Mouse (Mus musculus): ENCODE measurements around the gene Znrf2. TPM values are rescaled to one million over a fixed set of nuclear protein-coding genes. Genes with fewer than 3 reads are reported as not detected.

Znrf2 gene
- polyA plus RNA-seq, 1 experiment: 10.8 TPM

DNA sequence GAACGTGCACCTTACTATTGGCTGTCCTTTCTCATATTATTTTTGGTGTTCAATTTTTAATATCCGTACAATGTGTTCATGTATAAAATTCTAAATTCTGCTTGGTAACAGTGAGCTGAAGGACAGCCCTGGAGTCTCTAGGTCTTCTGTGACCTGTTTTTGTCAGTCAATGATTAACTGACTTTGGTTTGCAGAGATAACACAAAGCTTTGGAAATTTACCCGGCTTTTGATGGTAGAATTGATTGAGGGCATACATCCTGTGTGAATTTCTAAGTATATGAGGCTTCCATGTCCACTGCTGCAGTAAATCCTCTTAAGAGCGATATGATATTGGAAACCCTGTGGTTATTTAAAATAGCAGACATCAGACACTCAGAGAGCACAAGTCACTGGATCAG is 26.6 kb upstream of the Znrf2 start:
- Histone ChIP-seq H3K27ac (ENCODE audit: insufficient read depth, low read length) (no peak overlapping the region), H3K27me3 (ENCODE audit: control insufficient read depth, insufficient read depth, low read length) (no peaks in the 10 kb centered on the region), H3K36me3 (ENCODE audit: control insufficient read depth, insufficient read depth, low read length) (no peaks in the 10 kb centered on the region), H3K4me1 (ENCODE audit: control insufficient read depth, insufficient read depth, insufficient read length) (no peaks in the 10 kb centered on the region), H3K4me3 (ENCODE audit: extremely low read depth, insufficient read depth, insufficient read length) (no peak overlapping the region)
- 87% methylated on average over 4 of the region's 4 CpGs for WGBS
- DNase-seq (ENCODE audit: low read depth in 1 of 2, low spot score in 2 of 2): no peak
- TF ChIP-seq POLR2A (IDR thresholded peaks at IDR 0.05; ENCODE audit: low read depth, low read length): no peak
- no peak for TF ChIP-seq CTCF (IDR thresholded peaks at IDR 0.05; ENCODE audit: extremely low read depth, insufficient read depth, insufficient read length, insufficient replicate concordance)

DNA sequence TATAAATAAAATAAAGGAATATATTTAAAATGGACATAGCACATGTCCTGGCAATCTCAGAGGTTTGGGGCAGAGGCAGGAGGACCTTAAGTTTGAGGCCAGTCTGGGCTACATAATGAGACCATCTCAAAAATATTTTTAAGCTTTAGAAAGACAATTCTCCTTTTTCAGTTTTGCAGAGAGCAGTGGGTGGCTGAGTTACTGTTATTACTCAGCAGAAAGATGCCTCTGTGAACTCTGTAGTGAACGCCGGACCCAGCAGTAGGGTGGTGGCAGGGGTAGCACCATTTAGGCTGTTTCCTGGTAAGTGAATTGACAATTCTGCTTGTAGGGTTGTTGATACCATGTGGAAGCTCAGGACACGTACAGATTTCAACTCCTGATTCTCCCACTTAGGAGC is 22.9 kb upstream of the Znrf2 start:
- H3K4me3 ChIP-seq (ENCODE audit: extremely low read depth, insufficient read depth, insufficient read length): no peak overlapping the region
- no peak for DNase-seq (ENCODE audit: low read depth in 1 of 2, low spot score in 2 of 2)
- 88% methylated on average over 3 of the region's 3 CpGs for WGBS
- H3K36me3 ChIP-seq (ENCODE audit: control insufficient read depth, insufficient read depth, low read length): no peaks in the 10 kb centered on the region
- H3K27ac ChIP-seq (ENCODE audit: insufficient read depth, low read length): no peak overlapping the region
- TF ChIP-seq CTCF (IDR thresholded peaks at IDR 0.05; ENCODE audit: extremely low read depth, insufficient read depth, insufficient read length, insufficient replicate concordance) (no peak), POLR2A (IDR thresholded peaks at IDR 0.05; ENCODE audit: low read depth, low read length) (no peak)
- H3K4me1 ChIP-seq (ENCODE audit: control insufficient read depth, insufficient read depth, insufficient read length): no peaks in the 10 kb centered on the region
- no peaks in the 10 kb centered on the region for H3K27me3 ChIP-seq (ENCODE audit: control insufficient read depth, insufficient read depth, low read length)

DNA sequence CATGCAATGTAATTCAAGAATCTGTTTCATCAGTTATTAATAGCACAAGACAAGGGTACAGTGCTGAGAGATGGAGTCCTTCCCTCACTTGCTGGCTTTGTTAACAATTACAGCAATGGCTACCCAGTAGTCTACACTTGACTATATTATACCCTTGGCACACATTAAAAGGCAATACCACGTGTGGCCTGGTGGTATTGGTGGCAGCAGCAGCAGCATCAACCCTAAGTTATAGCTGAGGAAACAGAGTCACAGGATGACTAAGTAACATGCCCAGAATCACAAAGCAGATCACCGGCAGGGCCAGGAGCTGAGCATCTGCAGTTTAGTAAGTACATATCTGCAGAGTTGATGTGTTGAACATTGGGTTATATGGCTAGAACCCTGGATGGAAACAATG is 22.3 kb upstream of the Znrf2 start:
- H3K36me3 ChIP-seq (ENCODE audit: control insufficient read depth, insufficient read depth, low read length): no peaks in the 10 kb centered on the region
- no peaks in the 10 kb centered on the region for H3K4me1 ChIP-seq (ENCODE audit: control insufficient read depth, insufficient read depth, insufficient read length)
- no peak overlapping the region for H3K4me3 ChIP-seq (ENCODE audit: extremely low read depth, insufficient read depth, insufficient read length)
- no peak for TF ChIP-seq POLR2A (IDR thresholded peaks at IDR 0.05; ENCODE audit: low read depth, low read length)
- H3K27ac ChIP-seq (ENCODE audit: insufficient read depth, low read length): no peak overlapping the region
- DNase-seq (ENCODE audit: low read depth in 1 of 2, low spot score in 2 of 2): no peak
- no peaks in the 10 kb centered on the region for H3K27me3 ChIP-seq (ENCODE audit: control insufficient read depth, insufficient read depth, low read length)
- WGBS: 70% methylated on average over 2 of the region's 2 CpGs

DNA sequence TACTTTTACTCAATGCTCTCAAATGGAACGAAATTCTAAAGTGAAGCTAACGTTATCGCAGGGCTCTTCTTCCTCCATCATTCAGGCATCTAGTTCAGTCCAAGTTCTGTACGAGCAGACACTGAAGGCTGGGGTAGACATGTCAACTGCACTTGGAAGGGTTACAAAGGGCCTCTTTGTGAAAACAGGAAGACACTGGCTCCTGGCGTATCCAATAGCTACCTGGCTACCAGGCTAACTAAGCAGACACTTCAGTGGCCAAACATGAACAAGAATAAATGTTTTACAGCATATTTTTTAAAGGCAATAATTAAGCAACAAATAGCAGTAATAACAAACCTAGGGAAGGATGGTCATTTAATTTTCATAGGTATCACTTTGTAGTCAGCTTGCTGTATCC is 21.7 kb upstream of the Znrf2 start:
- Histone ChIP-seq H3K4me3 (ENCODE audit: extremely low read depth, insufficient read depth, insufficient read length) (no peak overlapping the region), H3K4me1 (ENCODE audit: control insufficient read depth, insufficient read depth, insufficient read length) (no peaks in the 10 kb centered on the region), H3K36me3 (ENCODE audit: control insufficient read depth, insufficient read depth, low read length) (no peaks in the 10 kb centered on the region), H3K27ac (ENCODE audit: insufficient read depth, low read length) (no peak overlapping the region), H3K27me3 (ENCODE audit: control insufficient read depth, insufficient read depth, low read length) (no peaks in the 10 kb centered on the region)
- 88% methylated on average over 5 of the region's 5 CpGs for WGBS
- no peak for DNase-seq (ENCODE audit: low read depth in 1 of 2, low spot score in 2 of 2)
- TF ChIP-seq CTCF (IDR thresholded peaks at IDR 0.05; ENCODE audit: extremely low read depth, insufficient read depth, insufficient read length, insufficient replicate concordance): no peak
- no peak for TF ChIP-seq POLR2A (IDR thresholded peaks at IDR 0.05; ENCODE audit: low read depth, low read length)

DNA sequence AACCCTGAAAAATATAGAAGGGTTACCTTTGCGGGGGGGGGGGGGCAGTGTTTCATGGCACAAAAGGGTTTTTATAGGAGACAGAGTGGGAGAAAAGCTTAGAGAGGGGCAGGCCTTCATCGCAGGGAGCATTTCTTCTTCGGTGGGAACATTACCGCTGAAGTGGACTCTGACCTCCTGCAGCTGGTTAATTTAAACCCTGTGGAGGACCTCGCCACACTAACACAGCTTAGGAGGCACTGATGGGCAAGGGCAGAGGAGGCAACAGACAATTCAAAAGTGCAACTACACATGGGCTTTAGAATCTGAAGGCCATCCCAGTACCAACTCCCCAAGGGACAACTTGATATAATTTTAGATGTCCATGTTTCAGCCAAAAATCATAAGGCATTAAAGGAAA is 20.7 kb upstream of the Znrf2 start:
- TF ChIP-seq CTCF (IDR thresholded peaks at IDR 0.05; ENCODE audit: extremely low read depth, insufficient read depth, insufficient read length, insufficient replicate concordance) (no peak), POLR2A (IDR thresholded peaks at IDR 0.05; ENCODE audit: low read depth, low read length) (no peak)
- H3K4me3 ChIP-seq (ENCODE audit: extremely low read depth, insufficient read depth, insufficient read length): no peak overlapping the region
- H3K4me1 ChIP-seq (ENCODE audit: control insufficient read depth, insufficient read depth, insufficient read length): no peaks in the 10 kb centered on the region
- no peak for DNase-seq (ENCODE audit: low read depth in 1 of 2, low spot score in 2 of 2)
- 90% methylated on average over 5 of the region's 5 CpGs for WGBS
- no peaks in the 10 kb centered on the region for H3K27me3 ChIP-seq (ENCODE audit: control insufficient read depth, insufficient read depth, low read length)
- no peaks in the 10 kb centered on the region for H3K36me3 ChIP-seq (ENCODE audit: control insufficient read depth, insufficient read depth, low read length)
- no peak overlapping the region for H3K27ac ChIP-seq (ENCODE audit: insufficient read depth, low read length)

DNA sequence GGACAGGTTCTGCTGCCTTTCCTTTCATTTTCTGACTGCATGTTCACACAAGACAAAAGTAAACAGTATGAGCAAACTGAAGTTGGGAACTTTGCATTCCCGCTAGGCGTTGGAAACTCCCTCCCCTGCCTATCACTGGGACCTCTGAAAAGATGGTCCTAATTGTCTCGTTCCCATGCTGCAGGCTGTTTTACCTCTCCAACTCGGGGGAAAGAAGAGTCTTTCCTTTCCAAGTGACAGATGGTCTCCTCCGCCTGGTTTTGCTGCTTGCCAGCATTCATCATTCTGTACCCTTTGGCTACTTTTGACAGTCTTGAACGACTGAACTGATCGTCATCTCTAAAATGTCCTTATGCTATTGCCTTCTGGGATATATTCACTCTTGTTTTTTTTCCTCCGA is 14.4 kb upstream of the Znrf2 start:
- DNase-seq (ENCODE audit: low read depth in 1 of 2, low spot score in 2 of 2): no peak
- TF ChIP-seq CTCF (IDR thresholded peaks at IDR 0.05; ENCODE audit: extremely low read depth, insufficient read depth, insufficient read length, insufficient replicate concordance) (no peak), POLR2A (IDR thresholded peaks at IDR 0.05; ENCODE audit: low read depth, low read length) (no peak)
- no peak overlapping the region for H3K4me3 ChIP-seq (ENCODE audit: extremely low read depth, insufficient read depth, insufficient read length)
- H3K4me1 ChIP-seq (ENCODE audit: control insufficient read depth, insufficient read depth, insufficient read length): no peaks in the 10 kb centered on the region
- H3K27me3 ChIP-seq (ENCODE audit: control insufficient read depth, insufficient read depth, low read length): no peaks in the 10 kb centered on the region
- H3K36me3 ChIP-seq (ENCODE audit: control insufficient read depth, insufficient read depth, low read length): no peaks in the 10 kb centered on the region
- H3K27ac ChIP-seq (ENCODE audit: insufficient read depth, low read length): no peak overlapping the region
- WGBS: 78% methylated on average over 8 of the region's 8 CpGs

- H3K27me3 ChIP-seq (ENCODE audit: control insufficient read depth, insufficient read depth, low read length): no peaks in the 10 kb centered on the region
- no peaks in the 10 kb centered on the region for H3K4me1 ChIP-seq (ENCODE audit: control insufficient read depth, insufficient read depth, insufficient read length)
- no peak for TF ChIP-seq POLR2A (IDR thresholded peaks at IDR 0.05; ENCODE audit: low read depth, low read length)
- no peak for TF ChIP-seq CTCF (IDR thresholded peaks at IDR 0.05; ENCODE audit: extremely low read depth, insufficient read depth, insufficient read length, insufficient replicate concordance)
- no peaks in the 10 kb centered on the region for H3K36me3 ChIP-seq (ENCODE audit: control insufficient read depth, insufficient read depth, low read length)
- no peak for DNase-seq (ENCODE audit: low read depth in 1 of 2, low spot score in 2 of 2)
- WGBS: 82% methylated on average over 18 of the region's 18 CpGs
- H3K27ac ChIP-seq (ENCODE audit: insufficient read depth, low read length): no peak overlapping the region
- H3K4me3 ChIP-seq (ENCODE audit: extremely low read depth, insufficient read depth, insufficient read length): no peak overlapping the region
These were observed 12.5 kb upstream of the Znrf2 start for GRCm38 (mm10) chr6:54804066-54804864.

Data from spleen, adult 2 months (tissue).